Mouse (Mus musculus): ENCODE data around the gene Arl3.

- TF ChIP-seq MAFK (IDR thresholded peaks at IDR 0.05; ENCODE audit: insufficient read depth, low read depth, low read length): no peak
- TF ChIP-seq ZNF384 (IDR thresholded peaks at IDR 0.05; ENCODE audit: low read depth, low read length): no peak
These were observed 75.8 kb downstream of the Arl3 start for GRCm38 (mm10) chr19:46497230-46497629.

Measured in ES-E14 (cell line).